Mouse (Mus musculus): ENCODE results near the gene Grk2. TPM values are rescaled to one million over a fixed set of nuclear protein-coding genes. Genes with fewer than 3 reads are reported as not detected.
A peak's percentile ranks its signal among the peaks of the same experiment; 100 is the strongest.

The Grk2 gene
- polyA plus RNA-seq, 1 experiment from 2014 or later = 9.4 TPM

- Histone ChIP-seq H3K9ac (no peak overlapping the region), H3K4me1 (peaks cover 16% of the 10 kb centered on the region; the same call in 1 of the 2 replicates), H3K4me2 (no peak overlapping the region), H3K9me3 (no peaks in the 10 kb centered on the region), H3K27me3 (replicated peaks) (no peaks in the 10 kb centered on the region), H3K4me3 (no peak overlapping the region), H3K36me3 (peaks cover 100% of the 10 kb centered on the region), H3K27ac (replicated peaks) (no peak overlapping the region)
- ATAC-seq (ENCODE audit: extremely low read depth, insufficient number of reproducible peaks, low FRiP score, low TSS enrichment) = no peak
- WGBS = 89% methylated on average over 3 of the region's 3 CpGs
These were observed 16.1 kb upstream of the Grk2 start for GRCm38 (mm10) chr19:4322134-4322533.

- Histone ChIP-seq H3K27ac (replicated peaks) (no peak overlapping the region), H3K36me3 (peaks cover 100% of the 10 kb centered on the region), H3K4me2 (no peak overlapping the region), H3K9me3 (no peaks in the 10 kb centered on the region), H3K4me1 (peaks cover 16% of the 10 kb centered on the region; the same call in 1 of the 2 replicates), H3K4me3 (no peak overlapping the region), H3K9ac (no peak overlapping the region), H3K27me3 (replicated peaks) (no peaks in the 10 kb centered on the region)
- WGBS = 88% methylated on average over 1 of the region's 1 CpGs
- no peak for ATAC-seq (ENCODE audit: extremely low read depth, insufficient number of reproducible peaks, low FRiP score, low TSS enrichment)
These were observed 15.6 kb upstream of the Grk2 start for GRCm38 (mm10) chr19:4321622-4322021.

- 69% methylated on average over 4 of the region's 4 CpGs for WGBS
- Histone ChIP-seq H3K27me3 (replicated peaks) (no peaks in the 10 kb centered on the region), H3K4me2 (no peak overlapping the region), H3K9me3 (no peaks in the 10 kb centered on the region), H3K9ac (no peak overlapping the region), H3K4me1 (peaks cover 29% of the 10 kb centered on the region), H3K36me3 (peaks cover 86% of the 10 kb centered on the region), H3K27ac (replicated peaks) (no peak overlapping the region), H3K4me3 (no peak overlapping the region)
- no peak for ATAC-seq (ENCODE audit: extremely low read depth, insufficient number of reproducible peaks, low FRiP score, low TSS enrichment)
These were observed 13.2 kb upstream of the Grk2 start for GRCm38 (mm10) chr19:4319272-4319671.

GRCm38 (mm10) chr19:4317181-4317580 is 11.2 kb upstream of the Grk2 start:
- no peak for ATAC-seq (ENCODE audit: extremely low read depth, insufficient number of reproducible peaks, low FRiP score, low TSS enrichment)
- no peaks in the 10 kb centered on the region for H3K27me3 ChIP-seq (replicated peaks)
- no peaks in the 10 kb centered on the region for H3K9me3 ChIP-seq
- H3K4me1 ChIP-seq = peaks cover 29% of the 10 kb centered on the region
- no peak overlapping the region for H3K4me3 ChIP-seq
- WGBS = 91% methylated on average over 3 of the region's 3 CpGs
- no peak overlapping the region for H3K9ac ChIP-seq
- H3K4me2 ChIP-seq = no peak overlapping the region
- H3K27ac ChIP-seq (replicated peaks) = no peak overlapping the region
- H3K36me3 ChIP-seq = peaks cover 77% of the 10 kb centered on the region

- no peaks in the 10 kb centered on the region for H3K9me3 ChIP-seq
- H3K4me2 ChIP-seq = no peak overlapping the region
- H3K9ac ChIP-seq = no peak overlapping the region
- peaks cover 59% of the 10 kb centered on the region for H3K36me3 ChIP-seq
- H3K27me3 ChIP-seq (replicated peaks) = no peaks in the 10 kb centered on the region
- 0 out of 2 replicates have a peak overlapping the region, but pooled peaks have one; percentile 2 for H3K27ac ChIP-seq (replicated peaks)
- ATAC-seq (ENCODE audit: extremely low read depth, insufficient number of reproducible peaks, low FRiP score, low TSS enrichment) = no peak; the same call in 1 of the 2 replicates
- WGBS = 53% methylated on average over 6 of the region's 6 CpGs
- H3K4me3 ChIP-seq = no peak overlapping the region
- H3K4me1 ChIP-seq = peaks cover 29% of the 10 kb centered on the region
These were observed 9.4 kb upstream of the Grk2 start for GRCm38 (mm10) chr19:4315223-4315944.

- H3K9ac ChIP-seq = no peak overlapping the region
- no peak overlapping the region for H3K27ac ChIP-seq (replicated peaks)
- peaks cover 7% of the 10 kb centered on the region; the same call in 1 of the 2 replicates for H3K27me3 ChIP-seq (replicated peaks)
- H3K36me3 ChIP-seq = peaks cover 13% of the 10 kb centered on the region
- H3K4me1 ChIP-seq = peaks cover 16% of the 10 kb centered on the region
- no peak for ATAC-seq (ENCODE audit: extremely low read depth, insufficient number of reproducible peaks, low FRiP score, low TSS enrichment)
- H3K9me3 ChIP-seq = no peaks in the 10 kb centered on the region
- no peak overlapping the region for H3K4me2 ChIP-seq
- no peak overlapping the region for H3K4me3 ChIP-seq
These were observed 3.8 kb upstream of the Grk2 start for GRCm38 (mm10) chr19:4309776-4310185.

- Histone ChIP-seq H3K9me3 (no peaks in the 10 kb centered on the region), H3K27me3 (replicated peaks) (peaks cover 7% of the 10 kb centered on the region; the same call in 1 of the 2 replicates), H3K36me3 (peaks cover 12% of the 10 kb centered on the region), H3K4me3 (no peak overlapping the region), H3K27ac (replicated peaks) (no peak overlapping the region), H3K4me2 (no peak overlapping the region), H3K4me1 (peaks cover 19% of the 10 kb centered on the region), H3K9ac (no peak overlapping the region)
- no peak for ATAC-seq (ENCODE audit: extremely low read depth, insufficient number of reproducible peaks, low FRiP score, low TSS enrichment)
- 92% methylated on average over 4 of the region's 4 CpGs for WGBS
These were observed 3.3 kb upstream of the Grk2 start for GRCm38 (mm10) chr19:4309302-4309701.

GRCm38 (mm10) chr19:4305491-4306189 is 382 bp downstream of the Grk2 start:
- H3K9ac ChIP-seq = peak overlapping the region; percentile 98
- peak overlapping the region; percentile 89 for H3K4me3 ChIP-seq
- peaks cover 7% of the 10 kb centered on the region; the same call in 1 of the 2 replicates for H3K27me3 ChIP-seq (replicated peaks)
- WGBS = under 1% methylated on average over 54 of the region's 68 CpGs
- no peaks in the 10 kb centered on the region for H3K36me3 ChIP-seq
- peak; percentile 62 for ATAC-seq (ENCODE audit: extremely low read depth, insufficient number of reproducible peaks, low FRiP score, low TSS enrichment)
- peak overlapping the region; percentile 82 for H3K4me2 ChIP-seq
- peaks cover 56% of the 10 kb centered on the region for H3K4me1 ChIP-seq
- H3K9me3 ChIP-seq = no peaks in the 10 kb centered on the region
- peak overlapping the region; percentile 79 for H3K27ac ChIP-seq (replicated peaks)

- Histone ChIP-seq H3K36me3 (no peaks in the 10 kb centered on the region), H3K4me3 (peak overlapping the region; percentile 89), H3K9me3 (no peaks in the 10 kb centered on the region), H3K9ac (peak overlapping the region; percentile 98), H3K4me2 (peak overlapping the region; percentile 82), H3K4me1 (peaks cover 63% of the 10 kb centered on the region), H3K27ac (replicated peaks) (peak overlapping the region; percentile 79), H3K27me3 (replicated peaks) (peaks cover 7% of the 10 kb centered on the region; the same call in 1 of the 2 replicates)
- ATAC-seq (ENCODE audit: extremely low read depth, insufficient number of reproducible peaks, low FRiP score, low TSS enrichment) = no peak
- WGBS = 48% methylated on average over 4 of the region's 4 CpGs
These were observed 1.1 kb downstream of the Grk2 start for GRCm38 (mm10) chr19:4304871-4305321.

- peak overlapping the region; percentile 89 for H3K4me3 ChIP-seq
- peak overlapping the region; percentile 98 for H3K9ac ChIP-seq
- peaks cover 68% of the 10 kb centered on the region for H3K4me1 ChIP-seq
- H3K27ac ChIP-seq (replicated peaks) = no peak overlapping the region; the same call in 1 of the 2 replicates
- H3K27me3 ChIP-seq (replicated peaks) = peaks cover 7% of the 10 kb centered on the region; the same call in 1 of the 2 replicates
- no peaks in the 10 kb centered on the region for H3K9me3 ChIP-seq
- ATAC-seq (ENCODE audit: extremely low read depth, insufficient number of reproducible peaks, low FRiP score, low TSS enrichment) = no peak
- no peaks in the 10 kb centered on the region for H3K36me3 ChIP-seq
- H3K4me2 ChIP-seq = peak overlapping the region; percentile 82
- WGBS = 66% methylated on average over 5 of the region's 5 CpGs
These were observed 1.7 kb downstream of the Grk2 start for GRCm38 (mm10) chr19:4304251-4304821.

- peaks cover 74% of the 10 kb centered on the region for H3K4me1 ChIP-seq
- WGBS = 85% methylated on average over 5 of the region's 5 CpGs
- H3K4me2 ChIP-seq = peak overlapping the region; percentile 82; the same call in 1 of the 2 replicates
- ATAC-seq (ENCODE audit: extremely low read depth, insufficient number of reproducible peaks, low FRiP score, low TSS enrichment) = no peak
- H3K27me3 ChIP-seq (replicated peaks) = peaks cover 7% of the 10 kb centered on the region; the same call in 1 of the 2 replicates
- H3K9ac ChIP-seq = no peak overlapping the region
- H3K27ac ChIP-seq (replicated peaks) = peak overlapping the region; percentile 85; the same call in 1 of the 2 replicates
- no peaks in the 10 kb centered on the region for H3K36me3 ChIP-seq
- no peak overlapping the region for H3K4me3 ChIP-seq
- H3K9me3 ChIP-seq = no peaks in the 10 kb centered on the region
These were observed 2.4 kb downstream of the Grk2 start for GRCm38 (mm10) chr19:4303640-4303995.

All from heart, embryonic 13.5 days (tissue).